Mouse (Mus musculus) granulocyte monocyte progenitor cell, adult 5-6 weeks (primary cell): ENCODE data around the gene Trmt1. TPM values are rescaled to one million over a fixed set of nuclear protein-coding genes. Genes with fewer than 3 reads are reported as not detected.

ENCODE experiments used
- ATAC-seq: replicated peaks from 2 replicates; pipeline ENCODE4 v1.8.0; 2016; ENCODE audit warnings: mild to moderate bottlenecking, moderate TSS enrichment, inconsistent platforms; ENCODE audit not compliant: poor library complexity, severe bottlenecking
- total RNA-seq, 2 experiments: library from RNA; stranded (forward) in 1 of 2; stranded (reverse) in 1 of 2; fragments of 200-712, 200-1000 nt in 1 of 2; fragments of >200 nt in 1 of 2; fragmentation: Nextera tagmentation in 1 of 2; gene quantifications; 2 replicates each; pipeline ENCODE4 v1.2.3; 2014 to 2017

The Trmt1 gene
- total RNA-seq, 2 experiments from 2014 or later: 73.8 to 76.9 TPM

DNA sequence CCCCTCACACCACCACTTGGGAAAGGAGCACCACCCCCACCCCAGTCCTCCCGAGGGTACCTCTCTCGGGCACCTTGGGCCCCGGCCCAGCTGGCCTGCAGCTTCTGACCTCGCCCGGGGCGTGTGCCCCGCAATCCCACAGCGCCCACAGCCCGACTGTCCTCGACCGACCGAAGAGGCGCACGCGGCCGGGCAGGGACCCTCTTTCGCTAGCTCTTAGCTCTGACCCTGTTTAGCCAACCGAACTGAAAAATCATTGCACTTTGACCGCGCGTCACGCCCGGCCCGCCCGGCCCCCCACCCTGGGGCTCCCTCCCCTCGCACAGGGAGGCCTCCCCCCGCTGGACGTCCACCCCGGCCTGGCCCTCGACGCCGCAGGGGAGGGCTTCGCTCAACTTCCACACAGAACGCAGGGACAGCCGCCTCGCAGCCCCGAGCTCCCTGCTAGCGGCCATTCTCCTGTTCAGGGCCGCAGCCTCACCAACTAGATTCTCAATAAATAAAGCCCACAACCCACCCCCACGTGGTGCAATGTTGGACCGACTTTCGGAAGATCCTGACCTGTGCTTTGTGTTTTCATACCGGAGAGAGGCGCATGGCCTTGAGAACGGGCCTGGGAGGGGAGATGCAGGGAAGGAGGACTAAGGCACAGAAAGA lies 20.6 kb downstream of the Trmt1 start:
- peak; percentile 9 for ATAC-seq

DNA sequence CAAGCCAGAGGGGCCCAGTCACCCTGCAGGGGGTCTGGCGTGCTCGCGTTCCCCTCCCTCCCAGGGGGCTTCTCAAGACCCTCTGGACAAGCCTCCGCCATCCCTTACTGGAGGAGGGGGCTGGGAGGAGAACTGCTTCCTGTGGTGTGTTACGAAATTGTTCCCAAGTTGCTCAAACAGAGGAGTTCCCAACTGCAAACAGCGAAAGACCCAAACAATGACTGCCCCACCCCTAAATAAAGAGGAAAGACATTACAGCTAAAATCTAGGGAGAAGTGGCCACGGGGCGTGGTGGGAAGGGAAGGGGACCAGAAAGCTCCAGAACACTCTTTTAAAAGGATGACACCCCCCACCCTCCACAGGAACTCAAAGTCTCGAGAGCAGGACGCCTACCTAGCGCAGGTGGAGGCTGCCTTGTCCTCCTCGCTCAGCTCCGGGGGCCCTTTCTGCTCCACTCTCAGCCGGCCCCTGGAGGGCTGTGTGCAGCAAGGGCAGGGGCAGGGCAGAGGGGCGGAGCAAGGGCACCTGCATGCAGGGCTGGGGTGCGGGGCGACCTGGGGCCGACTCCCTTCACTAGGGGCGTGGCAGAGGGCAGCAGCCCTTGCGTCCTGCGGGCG lies 21.3 kb downstream of the Trmt1 start:
- ATAC-seq: peak; percentile 36

DNA sequence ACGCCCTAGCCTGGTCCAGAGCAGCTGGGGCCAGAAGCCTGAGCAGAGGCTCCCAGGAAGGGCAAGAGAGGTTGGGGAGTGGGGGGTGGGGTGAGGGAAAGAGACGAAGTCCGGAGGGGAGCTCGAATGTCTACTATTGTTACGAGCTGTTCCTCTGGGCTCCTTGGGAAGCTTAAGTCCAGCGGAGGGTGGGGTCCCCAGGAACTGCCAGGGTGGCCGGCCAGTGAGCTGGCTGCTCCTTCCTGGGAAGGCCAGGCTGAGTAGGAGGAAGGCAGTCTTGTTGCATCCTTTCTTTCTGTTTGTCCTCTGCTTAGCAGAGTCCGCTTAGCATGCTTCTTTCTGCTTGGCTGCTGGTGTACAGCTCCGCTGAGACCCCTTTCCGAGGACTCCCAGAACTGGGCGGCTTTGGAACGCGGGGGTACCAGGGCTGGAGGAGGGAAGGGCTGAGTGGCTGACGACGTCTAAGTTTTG lies 22.0 kb downstream of the Trmt1 start:
- ATAC-seq: no peak

DNA sequence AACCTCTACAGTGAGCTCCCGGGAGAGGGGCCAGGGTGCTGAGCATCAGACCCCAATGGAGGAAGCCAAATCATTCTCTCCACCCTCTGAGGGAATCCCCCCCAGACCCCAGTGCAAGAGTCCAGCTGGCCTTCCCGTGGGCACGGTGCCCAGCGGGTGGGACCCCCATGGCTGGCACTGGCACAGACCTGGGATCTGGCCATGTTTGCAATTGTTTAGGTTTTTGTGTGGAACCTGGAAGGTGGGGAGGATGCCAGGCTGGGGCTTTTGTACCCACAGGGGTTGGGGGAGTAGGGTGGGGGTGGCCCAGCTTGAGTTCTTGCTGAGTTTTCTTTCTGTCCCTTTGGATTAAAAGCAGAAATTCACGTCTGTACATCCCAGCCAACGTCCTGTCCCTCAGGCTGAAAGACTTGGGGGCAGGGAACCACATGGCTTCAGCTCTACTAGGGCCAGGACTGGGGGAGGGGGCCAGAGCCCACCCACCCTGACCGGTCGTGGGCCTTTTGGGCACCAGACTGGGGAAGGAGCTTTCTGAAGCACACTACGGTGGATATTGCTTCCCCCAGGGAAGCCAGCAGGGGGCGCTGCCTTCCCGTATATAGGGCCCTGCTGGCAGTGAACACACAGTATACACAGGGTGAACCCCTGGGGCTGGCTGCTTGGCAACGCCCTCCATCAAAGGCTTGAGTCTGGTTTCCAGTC lies 22.8 kb downstream of the Trmt1 start:
- ATAC-seq: peak; percentile 36

GRCm38 (mm10) chr8:84709931-84710330 lies 23.8 kb downstream of the Trmt1 start:
- no peak for ATAC-seq

DNA sequence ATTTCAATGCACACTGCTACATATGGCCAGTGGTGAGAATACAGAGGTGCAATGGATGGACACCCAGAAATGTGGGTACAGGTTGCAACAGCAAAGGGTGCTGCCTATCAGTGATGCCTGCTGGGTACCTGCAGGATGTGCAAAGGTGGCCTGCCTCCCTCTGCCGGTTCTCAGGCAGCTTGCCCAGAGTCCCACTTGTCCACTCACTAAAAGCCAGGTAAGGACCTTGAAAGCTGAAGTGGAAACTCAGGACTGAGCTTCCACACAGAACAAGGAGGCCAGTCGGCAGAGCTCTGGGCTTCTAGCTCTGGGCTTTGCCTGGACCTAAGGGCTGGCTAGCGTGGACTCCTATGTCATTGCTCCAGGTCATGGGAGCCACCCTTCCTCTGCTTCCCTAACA lies 25.2 kb downstream of the Trmt1 start:
- ATAC-seq: no peak

- peak; percentile 34; the same call in 1 of the 2 replicates for ATAC-seq
These were observed 26.0 kb downstream of the Trmt1 start for GRCm38 (mm10) chr8:84711933-84712758.

GRCm38 (mm10) chr8:84712759-84713120 lies 26.6 kb downstream of the Trmt1 start:
- no peak for ATAC-seq

DNA sequence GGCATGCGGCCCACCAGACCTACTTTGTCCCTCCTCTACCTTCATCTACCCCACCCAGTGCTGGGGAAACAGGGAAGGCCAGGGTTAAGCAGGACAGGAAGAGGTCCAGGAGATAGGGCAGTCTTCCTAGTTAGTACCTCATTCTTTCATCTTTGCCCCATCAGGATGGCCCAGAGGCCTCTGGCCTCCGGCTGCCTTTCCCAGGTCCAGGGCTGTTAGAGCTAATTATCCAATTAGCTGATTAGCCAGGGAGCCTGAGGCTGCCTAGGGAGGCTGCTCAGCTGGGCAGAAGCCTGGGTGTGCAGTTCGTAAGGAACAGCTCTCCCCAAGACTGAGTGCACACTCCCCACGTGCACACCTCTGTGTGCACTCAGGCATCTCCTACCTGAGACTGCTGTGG lies 27.3 kb downstream of the Trmt1 start:
- no peak for ATAC-seq

GRCm38 (mm10) chr8:84714161-84714560 lies 28.1 kb downstream of the Trmt1 start:
- ATAC-seq: no peak

DNA sequence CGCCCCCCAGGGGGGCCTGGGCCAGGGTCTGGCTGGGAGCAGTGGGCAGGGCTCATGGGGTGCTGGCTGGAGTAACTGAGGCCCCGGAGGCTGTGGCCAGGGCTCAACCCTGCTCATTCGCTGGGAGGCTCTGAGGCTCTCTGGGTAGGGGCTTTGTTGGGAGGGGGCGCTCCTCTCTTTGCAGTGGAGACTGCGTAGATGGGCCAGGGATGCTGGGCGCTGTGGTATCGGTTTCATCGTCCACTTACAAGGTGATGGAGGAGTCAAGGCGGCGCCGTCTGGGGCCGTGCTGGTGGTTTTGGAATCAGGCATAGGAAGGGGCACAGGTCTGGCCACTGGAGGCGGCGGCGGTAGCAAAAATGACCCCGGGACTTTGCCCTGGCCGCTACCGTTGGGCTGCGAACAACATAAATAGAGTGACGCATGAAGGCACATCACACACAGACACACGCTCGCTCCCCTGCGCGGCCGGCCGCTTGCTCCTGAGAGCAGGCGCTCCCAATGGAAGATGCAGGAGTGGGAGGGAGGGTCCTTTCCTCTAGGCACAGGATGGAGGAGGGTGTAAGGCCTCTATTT lies 29.9 kb downstream of the Trmt1 start:
- no peak for ATAC-seq

DNA sequence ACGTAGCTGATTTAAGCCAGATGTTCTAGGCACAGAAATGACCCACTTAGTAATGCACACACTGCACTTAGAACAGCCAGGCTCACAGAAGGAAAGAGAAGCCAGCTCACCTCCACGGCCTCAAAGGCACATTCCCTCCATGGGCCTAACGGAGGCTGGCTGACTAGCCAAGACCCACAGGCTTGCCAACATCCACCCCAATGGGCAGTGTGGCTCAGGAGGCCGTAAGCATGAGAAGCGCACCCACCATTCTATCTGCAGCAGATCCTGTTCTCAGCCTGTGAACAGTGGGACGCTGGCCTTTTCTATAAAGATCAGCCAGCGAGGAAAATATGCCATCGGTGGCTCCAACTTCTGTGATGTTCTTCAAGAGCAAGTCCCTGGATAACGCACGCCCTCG lies 30.7 kb downstream of the Trmt1 start:
- no peak for ATAC-seq

- ATAC-seq: no peak
These were observed 32.4 kb downstream of the Trmt1 start for GRCm38 (mm10) chr8:84718476-84718875.

- ATAC-seq: no peak
These were observed 33.0 kb downstream of the Trmt1 start for GRCm38 (mm10) chr8:84718959-84719690.

DNA sequence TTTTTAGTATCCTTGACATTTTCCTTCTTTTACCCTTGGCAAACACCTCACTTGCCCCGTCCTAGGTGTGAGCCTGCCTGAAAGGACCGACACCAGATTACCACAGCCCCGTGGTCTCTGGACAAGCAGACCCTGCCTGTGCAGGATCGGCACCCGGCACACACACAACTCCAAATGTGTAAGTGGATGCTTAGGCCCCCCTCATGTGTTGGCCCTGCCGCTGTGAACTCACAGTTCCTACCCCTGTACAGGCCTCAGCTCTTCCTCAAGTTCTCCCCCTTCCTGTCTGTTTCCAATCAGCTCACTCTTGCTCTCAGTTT lies 36.4 kb downstream of the Trmt1 start:
- no peak for ATAC-seq

DNA sequence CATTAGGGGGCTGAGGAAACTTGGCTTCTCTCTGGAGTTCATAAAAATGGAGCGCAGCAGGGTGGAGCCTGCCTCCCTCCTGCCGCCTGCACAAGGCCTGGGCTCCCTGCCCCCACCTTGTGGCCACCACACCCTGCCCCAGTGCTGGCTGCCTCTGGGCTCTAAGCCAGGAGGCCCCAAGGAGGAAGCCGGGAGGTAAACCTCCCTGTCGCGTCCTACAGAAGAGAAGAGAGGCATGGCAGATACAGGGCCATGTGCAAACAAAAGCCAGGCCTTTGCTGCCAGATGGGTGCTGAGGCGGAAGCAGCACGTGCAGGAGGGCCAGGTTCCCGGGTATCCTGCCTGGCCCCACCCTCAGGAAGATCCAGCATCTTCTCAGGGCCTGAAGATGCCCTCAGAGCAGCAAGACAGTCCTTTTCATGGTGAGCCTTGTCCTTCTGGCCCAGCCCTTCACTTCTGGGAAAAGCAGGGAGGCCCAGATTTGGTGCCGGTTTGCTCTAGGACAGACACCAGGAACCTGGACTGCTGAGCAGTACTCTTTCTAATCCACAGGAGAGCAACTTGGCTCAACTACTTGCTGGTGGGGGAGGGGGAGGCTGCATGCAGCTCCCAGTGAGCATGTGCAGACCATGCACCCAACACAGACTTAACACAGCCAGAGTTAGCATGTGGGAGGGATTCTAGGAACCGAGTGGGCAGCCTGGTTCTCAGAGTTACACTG lies 36.9 kb downstream of the Trmt1 start, which contains the start of gene G430095P16Rik:
TSS of gene G430095P16Rik (plus strand) at position 158 of the 721 bp plus-strand sequence.
- ATAC-seq: peak; percentile 84

DNA sequence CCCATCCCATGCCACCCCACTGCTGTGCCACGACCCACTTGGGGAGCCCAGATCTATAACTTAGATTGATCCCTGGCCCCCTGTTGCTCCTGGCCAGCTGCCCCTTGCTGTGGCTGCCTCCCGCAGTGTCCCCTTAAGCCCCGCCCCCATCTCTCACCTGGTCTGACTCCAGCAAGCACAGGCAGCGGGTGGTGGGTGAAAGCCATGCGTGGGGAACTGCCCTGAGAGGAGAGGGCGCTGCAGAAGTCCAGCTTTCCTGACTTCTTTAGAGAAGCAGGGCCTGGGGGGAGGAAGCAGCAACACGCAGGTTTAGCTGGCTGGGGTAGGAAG lies 37.4 kb downstream of the Trmt1 start:
- 0 out of 2 replicates have a peak, but pooled peaks have one; percentile 4 for ATAC-seq

DNA sequence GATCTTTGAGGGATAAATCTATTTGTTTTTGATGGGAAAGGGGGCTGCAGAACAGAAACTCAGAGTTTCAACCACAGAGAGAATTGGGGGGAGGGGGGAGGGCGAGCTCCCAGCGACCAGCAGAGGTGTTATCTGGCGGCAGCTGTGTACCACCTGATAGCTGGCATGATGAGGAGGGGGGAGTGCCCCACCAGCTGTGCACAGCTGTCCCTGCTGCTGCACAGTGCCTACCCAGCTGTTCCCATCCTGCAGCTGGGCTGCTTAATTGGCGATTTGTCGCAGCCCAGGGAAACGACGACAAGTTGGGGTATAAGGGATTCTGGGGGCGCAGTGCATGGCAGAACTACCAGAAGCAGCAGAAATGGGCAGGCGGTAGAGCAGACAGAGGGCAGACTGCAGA lies 38.6 kb downstream of the Trmt1 start:
- ATAC-seq: no peak

DNA sequence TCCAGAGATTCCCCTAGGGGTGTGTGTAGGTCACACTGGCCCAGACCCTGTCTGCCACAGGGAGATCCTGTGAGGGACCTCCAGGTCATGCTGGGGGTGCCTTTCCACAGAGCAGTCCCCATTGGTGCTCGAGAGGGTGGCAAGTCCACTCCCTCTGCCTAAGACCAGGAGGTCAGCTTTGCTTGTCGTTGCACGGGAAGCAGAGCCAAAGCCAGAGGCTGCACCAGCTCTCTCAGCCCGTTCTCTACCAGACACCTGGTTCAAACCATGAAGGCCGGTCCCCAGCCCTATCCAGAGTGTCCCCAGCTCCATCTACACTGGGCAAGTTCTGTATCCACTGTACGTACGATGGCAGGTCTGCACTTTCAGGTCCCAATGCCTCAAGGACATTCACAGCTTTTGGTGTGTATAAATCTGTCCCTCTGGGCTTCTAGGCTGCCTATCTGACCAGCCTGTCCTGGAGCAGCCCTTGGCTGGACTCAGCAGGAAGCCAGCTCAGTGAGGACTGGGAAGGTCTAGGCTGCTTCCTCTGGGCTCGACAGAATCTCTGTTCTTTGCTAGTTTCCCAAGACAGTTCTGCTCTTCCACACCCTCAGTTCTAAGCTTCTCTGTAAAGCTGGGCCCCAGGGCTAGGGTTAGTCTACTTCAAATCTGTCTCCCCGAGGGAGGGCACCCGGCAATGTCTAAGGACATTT lies 39.3 kb downstream of the Trmt1 start:
- ATAC-seq: no peak
